Mouse (Mus musculus) right cerebral cortex, postnatal 25 days (tissue): ENCODE data around the gene Inpp5f.
A peak's percentile ranks its signal among the peaks of the same experiment; 100 is the strongest.

Source experiments
- DNase-seq: peaks from one replicate; pipeline ENCODE4 v3.0.0; 2022

Gene Inpp5f

DNA sequence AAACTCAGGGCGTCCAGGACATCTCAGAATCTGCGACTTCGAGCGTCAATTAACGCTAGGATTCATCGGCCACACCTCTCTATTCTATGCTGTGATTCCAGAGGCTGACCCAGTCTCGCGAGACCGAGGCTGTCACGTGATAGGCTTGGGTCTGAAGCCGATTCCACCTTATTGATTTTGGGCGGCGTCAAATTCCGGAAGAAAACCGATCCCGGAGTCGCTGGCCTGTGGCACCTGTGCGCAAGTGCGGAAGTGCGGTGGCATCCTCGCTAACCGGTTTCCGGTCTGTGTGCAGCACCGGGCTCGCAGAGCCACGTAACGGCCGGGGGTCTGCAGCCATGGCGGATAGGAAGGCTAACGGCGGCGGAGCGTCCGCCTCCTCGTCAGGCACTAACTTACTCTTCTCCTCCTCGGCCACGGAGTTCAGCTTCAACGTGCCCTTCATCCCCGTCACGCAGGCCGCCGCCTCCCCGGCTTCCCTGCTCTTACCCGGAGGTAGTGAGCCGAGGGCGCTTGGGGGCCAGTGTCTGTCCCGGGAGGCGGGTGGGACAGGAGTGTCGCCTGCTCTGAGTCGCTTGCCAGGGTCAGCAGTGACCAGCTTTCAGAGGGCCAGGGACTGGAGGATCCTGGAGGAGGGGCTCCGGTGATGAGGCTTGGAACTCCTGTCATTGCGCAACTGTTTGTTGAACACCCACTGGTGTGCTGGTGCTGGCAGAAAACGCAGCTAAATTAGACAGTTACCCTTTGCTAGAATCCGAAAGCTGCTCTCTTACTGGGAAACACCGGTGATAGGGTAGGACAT lies 133.8 kb downstream of the Inpp5f start, which contains the start of gene Sec23ip:
Sec23ip (plus strand) TSS at position 260 of the 802 bp plus-strand sequence.
- DNase-seq, result peak; percentile 98
